ENCODE assay signal across 8 mouse cellular contexts in genomic region chr7:98051980-98052379, GRCm38 (mm10).
DNase-seq lines count a peak whose midpoint lies in the region; ATAC-seq and TF ChIP-seq lines count a peak whose summit lies in the region.
"Had no signal": no experiment of that assay in that cellular context is flagged by ENCODE, and none has a peak within 500 bp of the region (broad histone marks: within the 10 kb centered on the region; RNA-seq: fewer than 3 reads in every experiment).

No protein-coding gene starts in this region.

- no peaks in the 10 kb centered on the region for H3K79me2 ChIP-seq in MEL (ENCODE audit: control insufficient read depth, insufficient read depth, low read length, poor library complexity)
- H3K79me2 ChIP-seq in liver, adult 2 months (ENCODE audit: control insufficient read depth, insufficient read depth, low read length) = no peaks in the 10 kb centered on the region

- TF ChIP-seq RAD21 in MEL (IDR thresholded peaks at IDR 0.05; ENCODE audit: low read depth, low read length) = peak; percentile 19

- H3K4me2 ChIP-seq in intestine, postnatal 0 days (replicated peaks; ENCODE audit: low read depth) = no peak overlapping the region
- H3K4me2 ChIP-seq in intestine, embryonic 16.5 days (ENCODE audit: low read depth, low read length) = no peak overlapping the region
- H3K4me2 ChIP-seq in heart, postnatal 0 days (ENCODE audit: low read depth, low read length) = no peak overlapping the region
- H3K4me2 ChIP-seq: neural tube, embryonic 12.5 days had no signal

- H3K9me3 ChIP-seq in intestine, postnatal 0 days (ENCODE audit: control insufficient read depth) = no peaks in the 10 kb centered on the region
- H3K9me3 ChIP-seq in intestine, embryonic 16.5 days (ENCODE audit: control insufficient read depth, low read length) = no peaks in the 10 kb centered on the region
- no peaks in the 10 kb centered on the region for H3K9me3 ChIP-seq in MEL (replicated peaks; ENCODE audit: insufficient read depth, low read length)
- no peaks in the 10 kb centered on the region for H3K9me3 ChIP-seq in heart, postnatal 0 days (replicated peaks; ENCODE audit: control insufficient read depth, low read length)
- H3K9me3 ChIP-seq: neural tube, embryonic 12.5 days had no signal

- no peak overlapping the region for H3K4me3 ChIP-seq in intestine, postnatal 0 days (ENCODE audit: low read depth, low read length)
- H3K4me3 ChIP-seq in intestine, embryonic 16.5 days (ENCODE audit: low read length) = no peak overlapping the region
- no peak overlapping the region for H3K4me3 ChIP-seq in MEL (ENCODE audit: control insufficient read depth in 1 of 2, insufficient read depth in 1 of 2, low read depth in 2 of 2, low read length in 2 of 2)
- H3K4me3 ChIP-seq in heart, postnatal 0 days (ENCODE audit: low read depth, low read length) = no peak overlapping the region
- H3K4me3 ChIP-seq in liver, adult 2 months (ENCODE audit: insufficient read depth, low read depth, low read length) = no peak overlapping the region
- H3K4me3 ChIP-seq: neural tube, embryonic 12.5 days had no signal

- no peak for TF ChIP-seq EP300 in MEL (IDR thresholded peaks at IDR 0.05; ENCODE audit: low read depth in 1 of 2, low read length in 2 of 2)
- TF ChIP-seq EP300 in heart, postnatal 0 days (IDR thresholded peaks at IDR 0.05; ENCODE audit: low read depth) = no peak

- H3K36me3 ChIP-seq in intestine, postnatal 0 days (ENCODE audit: control insufficient read depth, insufficient read depth) = peaks cover 54% of the 10 kb centered on the region
- H3K36me3 ChIP-seq in intestine, embryonic 16.5 days (ENCODE audit: control insufficient read depth, insufficient read depth, low read length) = no peaks in the 10 kb centered on the region
- no peaks in the 10 kb centered on the region for H3K36me3 ChIP-seq in MEL (ENCODE audit: control insufficient read depth in 1 of 2, insufficient read depth in 2 of 2, low read length in 2 of 2)
- no peaks in the 10 kb centered on the region for H3K36me3 ChIP-seq in heart, postnatal 0 days (replicated peaks; ENCODE audit: control insufficient read depth, insufficient read depth, low read length)
- 0 out of 2 replicates have a peak, but pooled peaks cover 2% of the 10 kb centered on the region for H3K36me3 ChIP-seq in liver, adult 2 months (ENCODE audit: control insufficient read depth, insufficient read depth, low read length)
- H3K36me3 ChIP-seq: neural tube, embryonic 12.5 days had no signal

- TF ChIP-seq POLR2A in MEL (IDR thresholded peaks at IDR 0.05; ENCODE audit: control insufficient read depth in 1 of 2, insufficient read depth in 1 of 2, low read depth in 1 of 2, low read length in 2 of 2, poor library complexity in 1 of 2) = no peak
- no peak for TF ChIP-seq POLR2A in liver, adult 2 months (IDR thresholded peaks at IDR 0.05; ENCODE audit: extremely low read depth, insufficient read depth, low read length)

- WGBS in intestine, postnatal 0 days = 18% methylated on average over 8 of the region's 8 CpGs
- WGBS in intestine, embryonic 16.5 days = 20% methylated on average over 8 of the region's 8 CpGs
- 21% methylated on average over 8 of the region's 8 CpGs for WGBS in heart, postnatal 0 days
- 34% methylated on average over 8 of the region's 8 CpGs for WGBS in liver, adult 2 months

- H3K27me3 ChIP-seq in intestine, postnatal 0 days (replicated peaks; ENCODE audit: control insufficient read depth, insufficient read depth, low read length) = no peaks in the 10 kb centered on the region
- no peaks in the 10 kb centered on the region for H3K27me3 ChIP-seq in intestine, embryonic 16.5 days (replicated peaks; ENCODE audit: control insufficient read depth, insufficient read depth, low read length)
- peaks cover 0 to 7% of the 10 kb centered on the region in 2 experiments; a peak in 1 of 4 replicates for H3K27me3 ChIP-seq in MEL (ENCODE audit: control insufficient read depth in 1 of 2, insufficient read depth in 2 of 2, low read length in 2 of 2)
- H3K27me3 ChIP-seq in heart, postnatal 0 days (ENCODE audit: control insufficient read depth, insufficient read depth, low read length) = no peaks in the 10 kb centered on the region
- no peaks in the 10 kb centered on the region for H3K27me3 ChIP-seq in liver, adult 2 months (ENCODE audit: control insufficient read depth, insufficient read depth, low read length)
- H3K27me3 ChIP-seq: neural tube, embryonic 12.5 days had no signal

- peak; percentile 65 for DNase-seq in MEL (ENCODE audit: low read depth, low spot score)
- DNase-seq in brain, adult 2 months (ENCODE audit: low read depth, low spot score) = peak; percentile 16
- peak; percentile 30 for DNase-seq in heart, postnatal 0 days (ENCODE audit: low spot score)
- DNase-seq in liver, adult 2 months (ENCODE audit: extremely low read depth, low read depth, low spot score) = no peak
- peak; percentile 59 for DNase-seq in right cerebral cortex, postnatal 4 days

- no peak; the same call in 1 of the 2 replicates for ATAC-seq in intestine, postnatal 0 days
- ATAC-seq in intestine, embryonic 16.5 days = no peak
- ATAC-seq in heart, postnatal 0 days (ENCODE audit: insufficient read depth, low read depth) = no peak

- no peak overlapping the region for H3K27ac ChIP-seq in intestine, postnatal 0 days (ENCODE audit: low read depth, low read length)
- H3K27ac ChIP-seq in intestine, embryonic 16.5 days (ENCODE audit: low read length) = no peak overlapping the region
- no peak overlapping the region for H3K27ac ChIP-seq in MEL (ENCODE audit: control insufficient read depth, low read depth, low read length)
- H3K27ac ChIP-seq in heart, postnatal 0 days (ENCODE audit: low read depth) = no peak overlapping the region
- H3K27ac ChIP-seq in liver, adult 2 months (replicated peaks; ENCODE audit: insufficient read depth, low read depth, low read length) = no peak overlapping the region
- H3K27ac ChIP-seq: neural tube, embryonic 12.5 days had no signal

- no peaks in the 10 kb centered on the region for H3K4me1 ChIP-seq in intestine, postnatal 0 days (replicated peaks; ENCODE audit: control insufficient read depth, insufficient read depth, low read length)
- H3K4me1 ChIP-seq in intestine, embryonic 16.5 days (ENCODE audit: control insufficient read depth, insufficient read depth, low read length) = peaks cover 3% of the 10 kb centered on the region; the same call in 1 of the 2 replicates
- no peaks in the 10 kb centered on the region for H3K4me1 ChIP-seq in MEL (ENCODE audit: control insufficient read depth in 1 of 2, insufficient read depth in 2 of 2, low read length in 2 of 2)
- H3K4me1 ChIP-seq in heart, postnatal 0 days (ENCODE audit: control insufficient read depth, insufficient read depth) = no peaks in the 10 kb centered on the region
- H3K4me1 ChIP-seq in liver, adult 2 months (ENCODE audit: control insufficient read depth, insufficient read depth, low read length) = no peaks in the 10 kb centered on the region
- H3K4me1 ChIP-seq: neural tube, embryonic 12.5 days had no signal

- H3K9ac ChIP-seq in intestine, postnatal 0 days (ENCODE audit: low read depth, low read length) = no peak overlapping the region
- no peak overlapping the region for H3K9ac ChIP-seq in intestine, embryonic 16.5 days (ENCODE audit: low read depth, low read length)
- H3K9ac ChIP-seq in MEL (ENCODE audit: control insufficient read depth, low read depth, low read length, poor library complexity, severe bottlenecking) = no peak overlapping the region
- no peak overlapping the region for H3K9ac ChIP-seq in heart, postnatal 0 days (replicated peaks; ENCODE audit: low read depth, low read length)
- H3K9ac ChIP-seq in liver, adult 2 months (ENCODE audit: low read depth, low read length) = no peak overlapping the region
- H3K9ac ChIP-seq: neural tube, embryonic 12.5 days had no signal

- peak; percentile 82 for TF ChIP-seq CTCF in intestine, postnatal 0 days (IDR thresholded peaks at IDR 0.05; ENCODE audit: low read depth)
- peak; percentile 79 to 97 (median 95) for TF ChIP-seq CTCF in MEL (IDR thresholded peaks at IDR 0.05 in 2 of 3, conservative IDR thresholded peaks at IDR 0.05 in 1 of 3; ENCODE audit: control insufficient read depth in 1 of 3, insufficient read depth in 1 of 3, low read depth in 2 of 3, low read length in 3 of 3, poor library complexity in 1 of 3, severe bottlenecking in 1 of 3)
- peak; percentile 72 for TF ChIP-seq CTCF in heart, postnatal 0 days (IDR thresholded peaks at IDR 0.05; ENCODE audit: low read depth)
- TF ChIP-seq CTCF in liver, adult 2 months (IDR thresholded peaks at IDR 0.05; ENCODE audit: low read depth, low read length) = peak; percentile 89

TF ChIP-seq in MEL, 35 proteins besides CTCF, POLR2A, EP300 and RAD21:
- TF ChIP-seq SMC3 (IDR thresholded peaks at IDR 0.05; ENCODE audit: low read depth, low read length) = peak; percentile 38
- TF ChIP-seq NELFE (IDR thresholded peaks at IDR 0.05; ENCODE audit: low read depth, low read length) = no peak
- TF ChIP-seq MAZ (IDR thresholded peaks at IDR 0.05; ENCODE audit: low read depth, low read length) = no peak
